Mouse (Mus musculus) myocyte (in vitro differentiated cells): ENCODE results near the gene Oasl1. TPM values are rescaled to one million over a fixed set of nuclear protein-coding genes. Genes with fewer than 3 reads are reported as not detected.
"Not testable (repeated sequence)": the region's sequence is repeated elsewhere in the genome, so short reads cannot be mapped to it uniquely, and the experiment has no call there.

ENCODE experiments used
- H3K27me3 ChIP-seq: one replicate; pipeline ENCODE4 v1.6.1; 2011; ENCODE audit not compliant: control insufficient read depth, insufficient read depth, insufficient read length
- H3K36me3 ChIP-seq: one replicate; pipeline ENCODE4 v1.6.1; 2011; ENCODE audit not compliant: control insufficient read depth, insufficient read depth
- H3K4me2 ChIP-seq: one replicate; pipeline ENCODE4 v1.6.1; 2011; ENCODE audit warnings: low read depth, control low read depth
- H3K4me3 ChIP-seq: one replicate; pipeline ENCODE4 v1.5.1; 2011; ENCODE audit warnings: mild to moderate bottlenecking, control low read depth, moderate library complexity
- H3K79me2 ChIP-seq: one replicate; pipeline ENCODE4 v1.6.1; 2011; ENCODE audit not compliant: control insufficient read depth, insufficient read depth
- H3ac ChIP-seq: one replicate; pipeline ENCODE4 v1.6.1; 2011; ENCODE audit not compliant: control insufficient read depth, insufficient read length
- CEBPB ChIP-seq: IDR thresholded peaks from 2 replicates; pipeline ENCODE4 v1.6.1; 2011; ENCODE audit warnings: mild to moderate bottlenecking, moderate library complexity; ENCODE audit not compliant: poor library complexity, insufficient read depth, severe bottlenecking
- E2F4 ChIP-seq: IDR thresholded peaks from one replicate; pipeline ENCODE4 v1.6.1; 2011; ENCODE audit warnings: mild to moderate bottlenecking, control low read depth, moderate library complexity; ENCODE audit not compliant: insufficient read depth
- MAX ChIP-seq: IDR thresholded peaks from one replicate; pipeline ENCODE4 v1.6.1; 2011; ENCODE audit warnings: low read depth, mild to moderate bottlenecking, control low read depth
- MYOD1 ChIP-seq, 3 experiments: IDR thresholded peaks; one replicate each; pipeline ENCODE4 v1.6.1; 2011; ENCODE audit warnings: control low read depth in 2 of 3, low read depth in 2 of 3, mild to moderate bottlenecking in 2 of 3, moderate library complexity in 1 of 3; ENCODE audit not compliant: insufficient read length in 2 of 3, control insufficient read depth in 1 of 3
- MYOG ChIP-seq, 3 experiments: IDR thresholded peaks; one replicate each; pipeline ENCODE4 v1.6.1; 2011; ENCODE audit warnings: control low read depth in 2 of 3, low read depth in 2 of 3, mild to moderate bottlenecking in 2 of 3; ENCODE audit not compliant: insufficient read length in 2 of 3, control insufficient read depth in 1 of 3, insufficient read depth in 1 of 3
- POLR2A ChIP-seq: IDR thresholded peaks from one replicate; pipeline ENCODE4 v1.6.1; 2011; ENCODE audit warnings: low read depth, mild to moderate bottlenecking, control low read depth, moderate library complexity; ENCODE audit not compliant: insufficient read length
- POLR2AphosphoS2 ChIP-seq: IDR thresholded peaks from one replicate; pipeline ENCODE4 v1.6.1; 2011; ENCODE audit warnings: low read depth, control low read depth; ENCODE audit not compliant: insufficient read length
- REST ChIP-seq: IDR thresholded peaks from one replicate; pipeline ENCODE4 v1.6.1; 2011; ENCODE audit warnings: mild to moderate bottlenecking, control low read depth, moderate library complexity; ENCODE audit not compliant: insufficient read depth, insufficient read length
- SRF ChIP-seq: IDR thresholded peaks from one replicate; pipeline ENCODE4 v1.6.1; 2011; ENCODE audit warnings: low read depth; ENCODE audit not compliant: control insufficient read depth, insufficient read length
- TCF12 ChIP-seq: IDR thresholded peaks from one replicate; pipeline ENCODE4 v1.6.1; 2011; ENCODE audit warnings: mild to moderate bottlenecking, control low read depth; ENCODE audit not compliant: poor library complexity, insufficient read depth, severe bottlenecking
- TCF3 ChIP-seq: IDR thresholded peaks from one replicate; pipeline ENCODE4 v1.6.1; 2011; ENCODE audit warnings: low read depth, control low read depth; ENCODE audit not compliant: insufficient read length
- USF1 ChIP-seq: IDR thresholded peaks from one replicate; pipeline ENCODE4 v1.6.1; 2011; ENCODE audit warnings: low read depth, mild to moderate bottlenecking, control low read depth, moderate library complexity
- polyA plus RNA-seq: library from polyadenylated mRNA; unstranded; fragments of >200 nt; fragmentation: generic; extraction: Trizol; gene quantifications from one replicate; pipeline ENCODE4 v1.2.1, GENCODE M21; 2012; ENCODE audit warnings: missing spikeins

Oasl1 gene
- polyA plus RNA-seq, 1 experiment, result 0.56 TPM

GRCm38 (mm10) chr5:114933206-114933605 is 10.2 kb downstream of the Oasl1 start:
- Histone ChIP-seq H3ac (no peak overlapping the region), H3K4me2 (no peak overlapping the region), H3K79me2 (no peaks in the 10 kb centered on the region), H3K4me3 (no peak overlapping the region), H3K27me3 (no peaks in the 10 kb centered on the region), H3K36me3 (no peaks in the 10 kb centered on the region)
- TF ChIP-seq SRF (no peak), MAX (no peak)

- no peaks in the 10 kb centered on the region for H3K36me3 ChIP-seq
- no peaks in the 10 kb centered on the region for H3K79me2 ChIP-seq
- TF ChIP-seq REST (no peak), SRF (no peak), MYOG (IDR thresholded peaks at IDR 0.05; ENCODE audit: control insufficient read depth in 1 of 3, insufficient read depth in 1 of 3, insufficient read length in 2 of 3, low read depth in 2 of 3) (no peak), MYOD1 (IDR thresholded peaks at IDR 0.05; ENCODE audit: control insufficient read depth in 1 of 3, insufficient read length in 2 of 3, low read depth in 2 of 3) (no peak), E2F4 (no peak), CEBPB (no peak)
- H3ac ChIP-seq, result no peak overlapping the region
- H3K27me3 ChIP-seq, result no peaks in the 10 kb centered on the region
- H3K4me3 ChIP-seq, result no peak overlapping the region
- no peak overlapping the region for H3K4me2 ChIP-seq
These were observed 12.8 kb downstream of the Oasl1 start for GRCm38 (mm10) chr5:114935838-114936237.

GRCm38 (mm10) chr5:114941138-114941537 is 18.1 kb downstream of the Oasl1 start:
- Histone ChIP-seq H3K4me2 (peak overlapping the region; percentile 93), H3K4me3 (peak overlapping the region; percentile 66), H3K79me2 (peaks cover 12% of the 10 kb centered on the region)
- H3ac ChIP-seq, H3K27me3 ChIP-seq, H3K36me3 ChIP-seq: not testable (repeated sequence)

GRCm38 (mm10) chr5:114942074-114942765 is 19.2 kb downstream of the Oasl1 start, which contains the start of gene 2210016L21Rik:
TSS of gene 2210016L21Rik (plus strand) at chr5:114942158.
- peak within 1 kb of the TSS; percentile 59 for H3ac ChIP-seq
- peaks cover 12% of the 10 kb centered on the region for H3K79me2 ChIP-seq
- no peaks in the 10 kb centered on the region for H3K27me3 ChIP-seq
- peak within 1 kb of the TSS; percentile 93 for H3K4me2 ChIP-seq
- TF ChIP-seq POLR2A (peak; percentile 88), USF1 (peak; percentile 99), CEBPB (no peak), TCF3 (no peak), SRF (peak; percentile 26), TCF12 (no peak), POLR2AphosphoS2 (peak; percentile 80), MAX (no peak), E2F4 (no peak), MYOD1 (IDR thresholded peaks at IDR 0.05; ENCODE audit: control insufficient read depth in 1 of 3, insufficient read length in 2 of 3, low read depth in 2 of 3) (no peak), MYOG (IDR thresholded peaks at IDR 0.05; ENCODE audit: control insufficient read depth in 1 of 3, insufficient read depth in 1 of 3, insufficient read length in 2 of 3, low read depth in 2 of 3) (no peak), REST (no peak)
- H3K36me3 ChIP-seq, result peaks cover 5% of the 10 kb centered on the region
- H3K4me3 ChIP-seq, result peak within 1 kb of the TSS; percentile 66

GRCm38 (mm10) chr5:114942766-114943130 is 19.7 kb downstream of the Oasl1 start:
- peak overlapping the region; percentile 59 for H3ac ChIP-seq
- H3K79me2 ChIP-seq, result peaks cover 12% of the 10 kb centered on the region
- peak overlapping the region; percentile 70 for H3K4me2 ChIP-seq
- TF ChIP-seq USF1 (peak; percentile 60), POLR2AphosphoS2 (no peak)
- H3K36me3 ChIP-seq, result peaks cover 5% of the 10 kb centered on the region
- H3K27me3 ChIP-seq, result no peaks in the 10 kb centered on the region
- H3K4me3 ChIP-seq, result peak overlapping the region; percentile 66

- Histone ChIP-seq H3K4me2 (no peak overlapping the region), H3K27me3 (no peaks in the 10 kb centered on the region)
- no peak for TF ChIP-seq MYOD1 (IDR thresholded peaks at IDR 0.05; ENCODE audit: control insufficient read depth in 1 of 3, insufficient read length in 2 of 3, low read depth in 2 of 3)
- TF ChIP-seq CEBPB, result no peak
- TF ChIP-seq REST, result no peak
- no peak for TF ChIP-seq E2F4
- TF ChIP-seq MAX, result no peak
- TF ChIP-seq TCF12, result no peak
- no peak for TF ChIP-seq TCF3
- TF ChIP-seq POLR2A, result no peak
- TF ChIP-seq POLR2AphosphoS2, result no peak
These were observed 22.0 kb downstream of the Oasl1 start for GRCm38 (mm10) chr5:114945072-114945471.

More at GRCm38 (mm10) chr5:114945072-114945471, 22.0 kb downstream of the Oasl1 start:
- H3K4me3 ChIP-seq, result no peak overlapping the region
- no peak overlapping the region for H3ac ChIP-seq
- peaks cover 12% of the 10 kb centered on the region for H3K79me2 ChIP-seq
- peaks cover 5% of the 10 kb centered on the region for H3K36me3 ChIP-seq
